Mouse (Mus musculus) neural tube, embryonic 14.5 days (tissue): ENCODE data around the gene Proser3. TPM values are rescaled to one million over a fixed set of nuclear protein-coding genes. Genes with fewer than 3 reads are reported as not detected.

Experiments used
- ATAC-seq: fragments of 200-750 bp; cut with Nextera tagmentation; 2 replicates; pipeline ENCODE4 v1.8.0; 2017; ENCODE audit warnings: low read depth, mild to moderate bottlenecking, moderate TSS enrichment, moderate library complexity
- H3K27ac ChIP-seq: fragments of 300-500 bp; sonication (generic); 2 replicates; pipeline ENCODE4 v1.5.1; 2014; ENCODE audit warnings: low read depth, mild to moderate bottlenecking, control low read depth, low read length, moderate library complexity, mixed read lengths
- H3K27me3 ChIP-seq: fragments of 300-500 bp; sonication (generic); 2 replicates; pipeline ENCODE4 v1.6.1; 2014; ENCODE audit warnings: low read length; ENCODE audit not compliant: control insufficient read depth, insufficient read depth
- H3K36me3 ChIP-seq: fragments of 300-500 bp; sonication (generic); 2 replicates; pipeline ENCODE4 v1.6.1; 2014; ENCODE audit warnings: low read length, mixed read lengths; ENCODE audit not compliant: control insufficient read depth, insufficient read depth
- H3K4me1 ChIP-seq: fragments of 300-500 bp; sonication (generic); 2 replicates; pipeline ENCODE4 v1.6.1; 2014; ENCODE audit warnings: low read length; ENCODE audit not compliant: control insufficient read depth, insufficient read depth
- H3K4me2 ChIP-seq: fragments of 300-500 bp; sonication (generic); 2 replicates; pipeline ENCODE4 v1.6.1; 2014; ENCODE audit warnings: mild to moderate bottlenecking, low read depth, low read length, control low read depth
- H3K4me3 ChIP-seq: fragments of 300-500 bp; sonication (generic); 2 replicates; pipeline ENCODE4 v1.5.1; 2014; ENCODE audit warnings: low read depth, low read length, control low read depth, mixed read lengths
- H3K9ac ChIP-seq: fragments of 300-500 bp; sonication (generic); replicated peaks from 2 replicates; pipeline ENCODE4 v1.6.1; 2014; ENCODE audit warnings: low read depth, mild to moderate bottlenecking, control low read depth, low read length, mixed read lengths
- H3K9me3 ChIP-seq: fragments of 300-500 bp; sonication (generic); 2 replicates; pipeline ENCODE4 v1.6.1; 2016; ENCODE audit warnings: low read length; ENCODE audit not compliant: control insufficient read depth
- WGBS: fragments of 180-500 bp; shearing (Covaris S2); extraction: QIAGEN DNeasy Blood & Tissue Kit; methylation state at CpG from one replicate; pipeline ENCODE4 v1.1.7; 2014; 5-methylcytosine and 5-hydroxymethylcytosine counted together
- polyA plus RNA-seq: library from polyadenylated mRNA; unstranded; fragments of >200 nt; fragmentation: Nextera tagmentation; extraction: Ambion mirVana; gene quantifications from 2 replicates; pipeline ENCODE4 v1.2.1, GENCODE M21; 2014

Gene Proser3
- polyA plus RNA-seq, 1 experiment from 2014 or later = 11.1 TPM

GRCm38 (mm10) chr7:30534633-30535577 is 17.2 kb downstream of the Proser3 start, which contains the start of gene Arhgap33:
Gene Arhgap33 (minus strand): TSS chr7:30535060.
- H3K36me3 ChIP-seq = peaks cover 26% of the 10 kb centered on the region
- H3K27me3 ChIP-seq = no peaks in the 10 kb centered on the region
- H3K4me2 ChIP-seq = peak within 1 kb of the TSS; percentile 86
- peak within 1 kb of the TSS; percentile 95 for H3K9ac ChIP-seq
- H3K27ac ChIP-seq = peak within 1 kb of the TSS; percentile 90
- peak within 1 kb of the TSS; percentile 92 for H3K4me3 ChIP-seq
- ATAC-seq = peak; percentile 91
- WGBS = 1% methylated on average over 65 of the region's 84 CpGs
- H3K9me3 ChIP-seq = no peaks in the 10 kb centered on the region
- H3K4me1 ChIP-seq = peaks cover 34% of the 10 kb centered on the region

GRCm38 (mm10) chr7:30533941-30534632 is 18.0 kb downstream of the Proser3 start:
- Histone ChIP-seq H3K4me3 (peak overlapping the region; percentile 92), H3K27ac (peak overlapping the region; percentile 90), H3K9me3 (no peaks in the 10 kb centered on the region), H3K36me3 (peaks cover 35% of the 10 kb centered on the region), H3K4me1 (peaks cover 34% of the 10 kb centered on the region), H3K27me3 (no peaks in the 10 kb centered on the region), H3K9ac (peak overlapping the region; percentile 95), H3K4me2 (peak overlapping the region; percentile 86)
- ATAC-seq = peak; percentile 55
- WGBS = 3% methylated on average over 23 of the region's 26 CpGs

GRCm38 (mm10) chr7:30532931-30533330 is 19.2 kb downstream of the Proser3 start:
- Histone ChIP-seq H3K4me2 (peak overlapping the region; percentile 86), H3K27me3 (no peaks in the 10 kb centered on the region), H3K9ac (peak overlapping the region; percentile 2; the same call in 1 of the 2 replicates), H3K36me3 (peaks cover 46% of the 10 kb centered on the region), H3K27ac (no peak overlapping the region), H3K9me3 (no peaks in the 10 kb centered on the region), H3K4me1 (peaks cover 34% of the 10 kb centered on the region), H3K4me3 (peak overlapping the region; percentile 92)
- no peak for ATAC-seq
- WGBS = 9% methylated on average over 8 of the region's 8 CpGs

- no peaks in the 10 kb centered on the region for H3K9me3 ChIP-seq
- no peak overlapping the region for H3K27ac ChIP-seq
- peak overlapping the region; percentile 16; the same call in 1 of the 2 replicates for H3K4me2 ChIP-seq
- ATAC-seq = no peak
- no peak overlapping the region for H3K4me3 ChIP-seq
- H3K27me3 ChIP-seq = no peaks in the 10 kb centered on the region
- H3K4me1 ChIP-seq = peaks cover 34% of the 10 kb centered on the region
- H3K36me3 ChIP-seq = peaks cover 61% of the 10 kb centered on the region
- WGBS = 88% methylated on average over 9 of the region's 9 CpGs
- peak overlapping the region; percentile 16; the same call in 1 of the 2 replicates for H3K9ac ChIP-seq
Observed at GRCm38 (mm10) chr7:30531291-30531815, 20.7 kb downstream of the Proser3 start.

GRCm38 (mm10) chr7:30526981-30527380 is 25.1 kb downstream of the Proser3 start:
- no peak for ATAC-seq
- Histone ChIP-seq H3K9me3 (no peaks in the 10 kb centered on the region), H3K4me3 (no peak overlapping the region), H3K27me3 (no peaks in the 10 kb centered on the region), H3K4me1 (peaks cover 9% of the 10 kb centered on the region), H3K4me2 (no peak overlapping the region), H3K9ac (no peak overlapping the region), H3K36me3 (peaks cover 92% of the 10 kb centered on the region), H3K27ac (no peak overlapping the region)
- 81% methylated on average over 14 of the region's 14 CpGs for WGBS

GRCm38 (mm10) chr7:30526399-30526798 is 25.7 kb downstream of the Proser3 start:
- WGBS = 26% methylated on average over 17 of the region's 17 CpGs
- no peak for ATAC-seq
- H3K4me1 ChIP-seq = peaks cover 3% of the 10 kb centered on the region; the same call in 1 of the 2 replicates
- no peaks in the 10 kb centered on the region for H3K27me3 ChIP-seq
- H3K36me3 ChIP-seq = peaks cover 86% of the 10 kb centered on the region
- H3K27ac ChIP-seq = no peak overlapping the region
- H3K4me2 ChIP-seq = no peak overlapping the region
- no peaks in the 10 kb centered on the region for H3K9me3 ChIP-seq
- no peak overlapping the region for H3K9ac ChIP-seq
- H3K4me3 ChIP-seq = no peak overlapping the region

- Histone ChIP-seq H3K4me3 (no peak overlapping the region), H3K36me3 (peaks cover 83% of the 10 kb centered on the region), H3K9ac (no peak overlapping the region), H3K27me3 (no peaks in the 10 kb centered on the region), H3K4me2 (no peak overlapping the region), H3K9me3 (no peaks in the 10 kb centered on the region), H3K4me1 (no peaks in the 10 kb centered on the region), H3K27ac (no peak overlapping the region)
- ATAC-seq = no peak
- WGBS = 35% methylated on average over 10 of the region's 10 CpGs
Observed at GRCm38 (mm10) chr7:30525954-30526353, 26.1 kb downstream of the Proser3 start.

- no peaks in the 10 kb centered on the region for H3K4me1 ChIP-seq
- no peak overlapping the region for H3K27ac ChIP-seq
- no peaks in the 10 kb centered on the region for H3K27me3 ChIP-seq
- ATAC-seq = no peak
- H3K9me3 ChIP-seq = no peaks in the 10 kb centered on the region
- H3K9ac ChIP-seq = no peak overlapping the region
- H3K36me3 ChIP-seq = peaks cover 68% of the 10 kb centered on the region
- H3K4me2 ChIP-seq = no peak overlapping the region
- WGBS = 77% methylated on average over 6 of the region's 6 CpGs
- no peak overlapping the region for H3K4me3 ChIP-seq
Observed at GRCm38 (mm10) chr7:30524487-30524886, 27.6 kb downstream of the Proser3 start.
